Mouse (Mus musculus) embryonic fibroblast, embryonic 13.5 days (primary cell): Measurements from ENCODE around the gene Myo5c.

Source experiments
- CTCF ChIP-seq: IDR thresholded peaks from 2 replicates; pipeline ENCODE4 v1.5.1; 2011; ENCODE audit warnings: mild to moderate bottlenecking, control low read depth, low read length, moderate library complexity, borderline replicate concordance; ENCODE audit not compliant: insufficient read depth
- POLR2A ChIP-seq: IDR thresholded peaks from 2 replicates; pipeline ENCODE4 v1.6.1; 2011; ENCODE audit warnings: low read depth, mild to moderate bottlenecking, control low read depth, low read length, moderate library complexity

DNA sequence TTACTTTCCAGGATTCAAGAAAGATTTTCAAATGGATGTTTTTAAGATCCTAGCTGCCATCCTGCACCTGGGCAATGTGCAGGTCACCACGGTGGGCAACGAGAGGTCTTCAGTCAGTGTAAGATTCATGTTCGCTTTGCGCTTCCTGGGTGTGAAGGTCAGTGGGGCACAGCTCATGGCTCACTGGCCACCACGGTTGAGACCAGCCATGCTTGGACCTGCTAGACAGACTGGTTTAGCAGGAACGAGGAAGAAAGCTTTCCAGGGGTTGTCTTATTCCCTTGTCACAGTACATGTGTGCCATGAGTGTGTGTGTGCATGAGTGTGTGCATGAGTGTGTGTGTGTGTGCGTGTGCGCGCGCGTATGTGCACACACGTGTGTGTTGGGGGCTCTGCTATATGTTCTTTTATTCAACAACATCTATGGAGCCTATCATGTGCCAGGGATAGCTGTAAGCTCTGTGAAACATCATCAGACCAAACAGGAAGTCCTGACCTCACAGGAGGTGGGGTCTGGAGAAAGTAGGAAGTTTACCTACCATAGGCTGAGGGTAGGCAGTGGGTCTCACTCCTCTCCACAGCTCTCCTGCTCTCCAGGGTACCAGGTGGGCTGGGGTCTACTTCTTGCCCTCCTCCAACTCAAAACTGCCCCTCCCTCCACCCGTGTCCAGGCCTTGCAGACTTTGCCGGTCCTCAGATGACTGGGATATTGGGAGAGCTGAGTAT, 24.2 kb downstream of the Myo5c start:
- TF ChIP-seq POLR2A (no peak), CTCF (no peak)
